In the genomic region with DNA sequence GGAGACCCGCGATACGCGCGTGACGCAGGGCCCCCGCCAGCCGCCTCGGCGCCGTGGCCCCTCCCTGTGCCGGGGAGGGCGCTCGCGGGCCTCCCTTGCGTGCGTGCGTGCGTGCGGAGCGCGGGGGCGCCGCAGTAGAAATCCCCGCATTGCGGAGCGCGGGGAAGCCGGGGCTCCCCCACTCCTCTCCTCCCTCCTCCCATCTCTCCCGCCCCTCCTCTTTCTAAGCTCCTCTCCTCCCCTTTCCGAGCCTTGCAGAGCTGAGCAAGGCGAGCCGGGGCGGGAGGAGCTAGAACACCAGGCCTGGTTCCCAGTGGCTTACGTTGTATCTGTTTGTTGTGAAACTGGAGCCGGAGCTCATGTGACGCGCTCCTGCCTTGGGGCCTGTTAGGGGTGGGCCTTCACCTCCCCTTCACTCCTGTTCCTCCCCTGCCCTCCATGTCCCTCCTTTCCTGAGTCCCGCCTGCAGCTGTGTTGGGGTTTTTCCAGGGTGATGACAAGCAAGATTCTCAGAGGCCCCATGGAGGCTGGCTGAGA, we compare ENCODE assay signal across 8 mouse cellular contexts. TPM values are rescaled to one million over a fixed set of nuclear protein-coding genes. Genes with fewer than 3 reads are reported as not detected.
A peak's percentile ranks its signal among the peaks of the same experiment; 100 is the strongest.
DNase-seq lines count a peak whose midpoint lies in the region; ATAC-seq lines count a peak whose summit lies in the region.

No protein-coding gene starts in this region.

- H3K4me1 ChIP-seq in megakaryocyte, embryonic 14.5 days: peaks cover 74% of the 10 kb centered on the region

- ATAC-seq in activated CD4-positive, CD25-positive, alpha-beta regulatory T cell, adult 4 months: peak; percentile 50
- peak; percentile 58 for ATAC-seq in common myeloid progenitor, adult 5-6 weeks (replicated peaks; ENCODE audit: low read depth, poor library complexity, severe bottlenecking)

- peaks cover 31% of the 10 kb centered on the region for H3K36me3 ChIP-seq in megakaryocyte, embryonic 14.5 days (replicated peaks; ENCODE audit: low read length)

- peaks cover 16% of the 10 kb centered on the region for H3K27me3 ChIP-seq in megakaryocyte, embryonic 14.5 days (replicated peaks)

- H3K4me3 ChIP-seq in megakaryocyte, embryonic 14.5 days (replicated peaks): peak overlapping the region; percentile 98

- peak; percentile 80 for DNase-seq in gastrocnemius, postnatal 10 days
- DNase-seq in induced T-regulatory cell, adult 2 months (ENCODE audit: low read depth): peak; percentile 92
- peak; percentile 89 to 90 for DNase-seq in left cerebral cortex, adult 9 months (ENCODE audit: low spot score in 2 of 2)
- DNase-seq in right cerebral cortex, adult 2 months (ENCODE audit: low spot score in 2 of 2): peak; percentile 84 to 87
- peak; percentile 89 to 90 for DNase-seq in urinary bladder, postnatal 4 days (ENCODE audit: low spot score in 2 of 2)

- no peaks in the 10 kb centered on the region; the same call in 1 of the 2 replicates for H3K9me3 ChIP-seq in megakaryocyte, embryonic 14.5 days

RNA-seq across cellular contexts. Expression of gene Pim3, which starts 1.8 kb away (rescaled TPM):
- 1 to 10 TPM; 2.6 to 3.6 TPM for polyA plus RNA-seq in activated CD4-positive, CD25-positive, alpha-beta regulatory T cell, adult 4 months (2017; shearing (Covaris generic))
- total RNA-seq in common myeloid progenitor, adult 5-6 weeks (2017): 11.9 and 12.3 TPM in 2 replicates
- total RNA-seq in gastrocnemius, postnatal 10 days (2021): 10 to 100 TPM; 14.8 to 19.4 TPM
- polyA plus RNA-seq in megakaryocyte, embryonic 14.5 days (2012; ENCODE audit: insufficient read depth, low replicate concordance): 14.1 and 18.1 TPM in 2 replicates

RNA-seq across cellular contexts. Expression of gene Creld2, which starts 44.3 kb away (rescaled TPM):
- polyA plus RNA-seq in activated CD4-positive, CD25-positive, alpha-beta regulatory T cell, adult 4 months (2017; shearing (Covaris generic)): 10 to 100 TPM; 25.4 to 30.9 TPM
- total RNA-seq in common myeloid progenitor, adult 5-6 weeks (2017): 55.5 and 67.1 TPM in 2 replicates
- 10 to 100 TPM in 1 of 2 experiments, 1 to 10 TPM in 1; 9.4 to 13.6 TPM for total RNA-seq in gastrocnemius, postnatal 10 days (2021)
- polyA plus RNA-seq in megakaryocyte, embryonic 14.5 days (2012; ENCODE audit: insufficient read depth, low replicate concordance): 18.5 and 51.3 TPM in 2 replicates

RNA-seq across cellular contexts. Expression of gene Alg12, which starts 44.6 kb away (rescaled TPM):
- 10 to 100 TPM; 13.5 to 15.0 TPM for polyA plus RNA-seq in activated CD4-positive, CD25-positive, alpha-beta regulatory T cell, adult 4 months (2017; shearing (Covaris generic))
- 1.8 and 5.0 TPM in 2 replicates for total RNA-seq in common myeloid progenitor, adult 5-6 weeks (2017)
- total RNA-seq in gastrocnemius, postnatal 10 days (2021): 1 to 10 TPM; 5.7 to 6.5 TPM
- 1.6 and 6.8 TPM in 2 replicates for polyA plus RNA-seq in megakaryocyte, embryonic 14.5 days (2012; ENCODE audit: insufficient read depth, low replicate concordance)

Comparison
In these comparisons a context has a peak if more than half of its experiments do, and no peak if none do; other contexts are left out.
1. Peak in every context shown above with its lines: DNase-seq, ATAC-seq and H3K4me3 ChIP-seq.